Mouse (Mus musculus) small intestine, adult 2 months (tissue): ENCODE data around the gene Fancc.

Experiments
- CTCF ChIP-seq: fragments of 200-500 bp; IDR thresholded peaks from 2 replicates; pipeline ENCODE4 v1.5.1; 2012; ENCODE audit warnings: low read depth, mild to moderate bottlenecking, control low read depth, inconsistent platforms, low read length, moderate library complexity, mixed read lengths; ENCODE audit not compliant: insufficient replicate concordance, insufficient read length; ENCODE audit errors: extremely low read depth
- POLR2A ChIP-seq: fragments of 200-500 bp; IDR thresholded peaks from 2 replicates; pipeline ENCODE4 v1.6.1; 2012; ENCODE audit warnings: low read depth, mild to moderate bottlenecking, control low read depth, inconsistent platforms, low read length, moderate library complexity

GRCm38 (mm10) chr13:63394304-63395063 lies 102.6 kb downstream of the Fancc start:
- TF ChIP-seq POLR2A, result no peak
- no peak for TF ChIP-seq CTCF
